Mouse (Mus musculus) kidney, adult 2 months (tissue): ENCODE data around the gene Gm10401. TPM values are rescaled to one million over a fixed set of nuclear protein-coding genes. Genes with fewer than 3 reads are reported as not detected.

Experiments
- DNase-seq: peaks from one replicate; pipeline ENCODE4 v3.0.0; 2021
- H3K27ac ChIP-seq: fragments of 200-500 bp; 2 replicates; pipeline ENCODE4 v1.5.1; 2012; ENCODE audit warnings: low read depth, low read length, control low read depth, inconsistent platforms; ENCODE audit not compliant: insufficient read depth
- H3K27me3 ChIP-seq: fragments of 200-500 bp; replicated peaks from 2 replicates; pipeline ENCODE4 v1.6.1; 2012; ENCODE audit warnings: mild to moderate bottlenecking, moderate library complexity, low read length, inconsistent platforms; ENCODE audit not compliant: control insufficient read depth, insufficient read depth
- H3K36me3 ChIP-seq: fragments of 200-500 bp; 2 replicates; pipeline ENCODE4 v1.6.1; 2012; ENCODE audit warnings: mild to moderate bottlenecking, moderate library complexity, low read length, inconsistent platforms; ENCODE audit not compliant: control insufficient read depth, insufficient read depth
- H3K4me1 ChIP-seq: fragments of 200-500 bp; 2 replicates; pipeline ENCODE4 v1.6.1; 2011; ENCODE audit warnings: low read length; ENCODE audit not compliant: control insufficient read depth, insufficient read depth
- H3K4me3 ChIP-seq: fragments of 200-500 bp; 2 replicates; pipeline ENCODE4 v1.5.1; 2011; ENCODE audit warnings: mild to moderate bottlenecking, low read depth, low read length, control low read depth; ENCODE audit not compliant: insufficient read depth
- CTCF ChIP-seq: fragments of 200-500 bp; conservative IDR thresholded peaks from 2 replicates; pipeline ENCODE4 v1.5.1; 2011; ENCODE audit warnings: low read depth, mild to moderate bottlenecking, control low read depth, low read length, moderate library complexity, mixed read lengths; ENCODE audit not compliant: insufficient read depth, insufficient read length
- POLR2A ChIP-seq: fragments of 200-500 bp; IDR thresholded peaks from one replicate; pipeline ENCODE4 v1.6.1; 2011; ENCODE audit warnings: low read depth, low read length, control low read depth
- WGBS: fragments of 180-500 bp; shearing (Covaris S2); methylation state at CpG from one replicate; pipeline ENCODE4 v1.1.7; 2018; 5-methylcytosine and 5-hydroxymethylcytosine counted together
- polyA plus RNA-seq: library from polyadenylated mRNA; depleted of rRNA; stranded (reverse); fragments of >200 nt; gene quantifications from 2 replicates; pipeline ENCODE4 v1.2.3, GENCODE M21; 2012; rRNA removed

The Gm10401 gene
- polyA plus RNA-seq, 1 experiment: not detected

GRCm38 (mm10) chr5:115058584-115059297, 39.4 kb downstream of the Gm10401 start:
- DNase-seq: no peak
- Histone ChIP-seq H3K4me3 (no peak overlapping the region), H3K4me1 (peaks cover 3% of the 10 kb centered on the region; the same call in 1 of the 2 replicates), H3K27ac (no peak overlapping the region), H3K27me3 (no peaks in the 10 kb centered on the region), H3K36me3 (no peaks in the 10 kb centered on the region)
- WGBS: 80% methylated on average over 7 of the region's 7 CpGs
- TF ChIP-seq CTCF (no peak), POLR2A (no peak)

- H3K4me3 ChIP-seq: no peak overlapping the region
- H3K4me1 ChIP-seq: peaks cover 13% of the 10 kb centered on the region; the same call in 1 of the 2 replicates
- WGBS: 96% methylated on average over 4 of the region's 4 CpGs
- no peaks in the 10 kb centered on the region for H3K27me3 ChIP-seq
- TF ChIP-seq CTCF (no peak), POLR2A (no peak)
- no peaks in the 10 kb centered on the region for H3K36me3 ChIP-seq
- DNase-seq: no peak
- H3K27ac ChIP-seq: no peak overlapping the region
These were observed 40.9 kb downstream of the Gm10401 start for GRCm38 (mm10) chr5:115057153-115057552.

GRCm38 (mm10) chr5:115055418-115055817, 42.7 kb downstream of the Gm10401 start:
- DNase-seq: no peak
- no peak overlapping the region for H3K4me3 ChIP-seq
- TF ChIP-seq CTCF: no peak
- TF ChIP-seq POLR2A: no peak
- 72% methylated on average over 6 of the region's 6 CpGs for WGBS
- no peak overlapping the region for H3K27ac ChIP-seq
- H3K4me1 ChIP-seq: peaks cover 19% of the 10 kb centered on the region; the same call in 1 of the 2 replicates
- no peaks in the 10 kb centered on the region for H3K27me3 ChIP-seq
- no peaks in the 10 kb centered on the region for H3K36me3 ChIP-seq

- H3K27ac ChIP-seq: no peak overlapping the region
- no peak overlapping the region for H3K4me3 ChIP-seq
- no peaks in the 10 kb centered on the region for H3K36me3 ChIP-seq
- WGBS: 63% methylated on average over 22 of the region's 22 CpGs
- H3K4me1 ChIP-seq: peaks cover 19% of the 10 kb centered on the region; the same call in 1 of the 2 replicates
- H3K27me3 ChIP-seq: no peaks in the 10 kb centered on the region
- DNase-seq: no peak
- TF ChIP-seq CTCF (no peak), POLR2A (no peak)
These were observed 44.2 kb downstream of the Gm10401 start for GRCm38 (mm10) chr5:115053791-115054396.

GRCm38 (mm10) chr5:115052546-115052945, 45.5 kb downstream of the Gm10401 start:
- H3K4me3 ChIP-seq: no peak overlapping the region
- TF ChIP-seq POLR2A: no peak
- no peak for TF ChIP-seq CTCF
- H3K27me3 ChIP-seq: no peaks in the 10 kb centered on the region
- H3K36me3 ChIP-seq: no peaks in the 10 kb centered on the region
- peak overlapping the region; percentile 21; the same call in 1 of the 2 replicates for H3K27ac ChIP-seq
- 29% methylated on average over 8 of the region's 8 CpGs for WGBS
- peaks cover 19% of the 10 kb centered on the region; the same call in 1 of the 2 replicates for H3K4me1 ChIP-seq
- DNase-seq: peak; percentile 54

- 83% methylated on average over 6 of the region's 6 CpGs for WGBS
- Histone ChIP-seq H3K27ac (no peak overlapping the region), H3K4me3 (no peak overlapping the region), H3K27me3 (no peaks in the 10 kb centered on the region), H3K36me3 (no peaks in the 10 kb centered on the region), H3K4me1 (peaks cover 19% of the 10 kb centered on the region; the same call in 1 of the 2 replicates)
- TF ChIP-seq CTCF: no peak
- no peak for TF ChIP-seq POLR2A
- DNase-seq: no peak
These were observed 47.3 kb downstream of the Gm10401 start for GRCm38 (mm10) chr5:115050776-115051175.

GRCm38 (mm10) chr5:115049692-115050091, 48.4 kb downstream of the Gm10401 start:
- TF ChIP-seq POLR2A (no peak), CTCF (no peak)
- Histone ChIP-seq H3K36me3 (no peaks in the 10 kb centered on the region), H3K4me3 (no peak overlapping the region), H3K27me3 (no peaks in the 10 kb centered on the region), H3K4me1 (peaks cover 19% of the 10 kb centered on the region; the same call in 1 of the 2 replicates), H3K27ac (no peak overlapping the region)
- WGBS: 68% methylated on average over 6 of the region's 6 CpGs
- no peak for DNase-seq

Other genes starting within 250 kb of the Gm10401 start
- not detected in 2 replicates for gene 4930519G04Rik, start 244.6 kb downstream of the Gm10401 start, polyA plus RNA-seq
- not detected in 2 replicates for gene Gm9936, start 239.6 kb downstream of the Gm10401 start, polyA plus RNA-seq
- gene Oasl2, start 201.4 kb downstream of the Gm10401 start, polyA plus RNA-seq: 10.2 and 11.2 TPM in 2 replicates
- gene Oasl1, start 175.1 kb downstream of the Gm10401 start, polyA plus RNA-seq: 4.3 and 5.7 TPM in 2 replicates
- gene 2210016L21Rik, start 156.1 kb downstream of the Gm10401 start, polyA plus RNA-seq: 23.5 and 26.1 TPM in 2 replicates
- gene Hnf1a, start 127.2 kb downstream of the Gm10401 start, polyA plus RNA-seq: 24.2 and 29.5 TPM in 2 replicates
- 51.5 and 57.0 TPM in 2 replicates for gene Sppl3, start 87.2 kb downstream of the Gm10401 start, polyA plus RNA-seq
- 220 and 241 TPM in 2 replicates for gene Acads, start 21.1 kb upstream of the Gm10401 start, polyA plus RNA-seq
- 138 and 141 TPM in 2 replicates for gene Unc119b, start 36.7 kb upstream of the Gm10401 start, polyA plus RNA-seq
- 202 and 209 TPM in 2 replicates for gene Mlec, start 59.9 kb upstream of the Gm10401 start, polyA plus RNA-seq
- gene Cabp1, start 96.1 kb upstream of the Gm10401 start, polyA plus RNA-seq: 1.7 and 2.6 TPM in 2 replicates
- gene Pop5, start 137.5 kb upstream of the Gm10401 start, polyA plus RNA-seq: 132 and 160 TPM in 2 replicates
- 129 and 144 TPM in 2 replicates for gene Rnf10, start 174.6 kb upstream of the Gm10401 start, polyA plus RNA-seq
- gene Coq5, start 181.4 kb upstream of the Gm10401 start, polyA plus RNA-seq: 19.5 and 25.1 TPM in 2 replicates
- gene Dynll1, start 202.7 kb upstream of the Gm10401 start, polyA plus RNA-seq: 108 and 129 TPM in 2 replicates
- 39.2 and 44.8 TPM in 2 replicates for gene Srsf9, start 228.9 kb upstream of the Gm10401 start, polyA plus RNA-seq
- 12.1 and 16.0 TPM in 2 replicates for gene Gatc, start 242.9 kb upstream of the Gm10401 start, polyA plus RNA-seq
- gene Triap1, start 242.9 kb upstream of the Gm10401 start, polyA plus RNA-seq: 15.9 and 20.1 TPM in 2 replicates